Mouse (Mus musculus) midbrain, embryonic 10.5 days (tissue): ENCODE measurements around the gene Lmtk3. TPM values are rescaled to one million over a fixed set of nuclear protein-coding genes. Genes with fewer than 3 reads are reported as not detected.

Source experiments
- DNase-seq: peaks from one replicate; pipeline ENCODE4 v3.0.0-alpha.2; 2017; ENCODE audit warnings: low spot score
- H3K27ac ChIP-seq: fragments of 300-500 bp; sonication (generic); replicated peaks from 2 replicates; pipeline ENCODE4 v1.5.1; 2016; ENCODE audit warnings: mild to moderate bottlenecking
- H3K27me3 ChIP-seq: fragments of 300-500 bp; sonication (generic); 2 replicates; pipeline ENCODE4 v1.6.1; 2016; ENCODE audit warnings: low read depth, mild to moderate bottlenecking; ENCODE audit not compliant: poor library complexity, severe bottlenecking
- H3K36me3 ChIP-seq: fragments of 300-500 bp; sonication (generic); 2 replicates; pipeline ENCODE4 v1.6.1; 2016; ENCODE audit warnings: mild to moderate bottlenecking, moderate library complexity
- H3K4me1 ChIP-seq: fragments of 300-500 bp; sonication (generic); 2 replicates; pipeline ENCODE4 v1.6.1; 2016
- H3K4me3 ChIP-seq: fragments of 300-500 bp; sonication (generic); 2 replicates; pipeline ENCODE4 v1.5.1; 2016; ENCODE audit warnings: mild to moderate bottlenecking, moderate library complexity
- H3K9me3 ChIP-seq: fragments of 300-500 bp; sonication (generic); replicated peaks from 2 replicates; pipeline ENCODE4 v1.6.1; 2016; ENCODE audit warnings: mild to moderate bottlenecking
- WGBS: fragments of 180-500 bp; shearing (Covaris S2); methylation state at CpG from one replicate; pipeline ENCODE4 v1.1.7; 2016; 5-methylcytosine and 5-hydroxymethylcytosine counted together
- polyA plus RNA-seq: library from polyadenylated mRNA; unstranded; fragments of >200 nt; fragmentation: Nextera tagmentation; extraction: Ambion mirVana; gene quantifications from 2 replicates; pipeline ENCODE4 v1.2.1, GENCODE M21; 2016

Gene Lmtk3
- polyA plus RNA-seq, 1 experiment from 2014 or later: 2.3 TPM

- Histone ChIP-seq H3K9me3 (no peaks in the 10 kb centered on the region), H3K27me3 (peaks cover 62% of the 10 kb centered on the region), H3K4me3 (peak overlapping the region; percentile 32), H3K27ac (no peak overlapping the region), H3K36me3 (peaks cover 43% of the 10 kb centered on the region), H3K4me1 (peaks cover 37% of the 10 kb centered on the region)
- DNase-seq: no peak
- WGBS: 44% methylated on average over 7 of the region's 7 CpGs
Measured at GRCm38 (mm10) chr7:45800001-45800400, 16.5 kb downstream of the Lmtk3 start.

- Histone ChIP-seq H3K27me3 (peaks cover 55% of the 10 kb centered on the region), H3K9me3 (no peaks in the 10 kb centered on the region), H3K36me3 (peaks cover 36% of the 10 kb centered on the region), H3K27ac (no peak overlapping the region), H3K4me3 (peak overlapping the region; percentile 32), H3K4me1 (peaks cover 37% of the 10 kb centered on the region)
- peak; percentile 56 for DNase-seq
- WGBS: 13% methylated on average over 25 of the region's 25 CpGs
Measured at GRCm38 (mm10) chr7:45800546-45801204, 17.1 kb downstream of the Lmtk3 start.

GRCm38 (mm10) chr7:45801348-45801747 is 17.8 kb downstream of the Lmtk3 start:
- Histone ChIP-seq H3K4me3 (peak overlapping the region; percentile 20; the same call in 1 of the 2 replicates), H3K9me3 (no peaks in the 10 kb centered on the region), H3K27ac (no peak overlapping the region), H3K27me3 (peaks cover 48% of the 10 kb centered on the region), H3K36me3 (peaks cover 32% of the 10 kb centered on the region), H3K4me1 (peaks cover 40% of the 10 kb centered on the region)
- DNase-seq: peak; percentile 91
- WGBS: 6% methylated on average over 12 of the region's 12 CpGs

- Histone ChIP-seq H3K4me1 (peaks cover 39% of the 10 kb centered on the region), H3K36me3 (peaks cover 40% of the 10 kb centered on the region), H3K9me3 (no peaks in the 10 kb centered on the region), H3K27ac (no peak overlapping the region), H3K27me3 (peaks cover 36% of the 10 kb centered on the region), H3K4me3 (no peak overlapping the region)
- 89% methylated on average over 6 of the region's 6 CpGs for WGBS
- DNase-seq: no peak
Measured at GRCm38 (mm10) chr7:45802551-45802950, 19.0 kb downstream of the Lmtk3 start.

GRCm38 (mm10) chr7:45805941-45806340 is 22.4 kb downstream of the Lmtk3 start:
- no peak overlapping the region for H3K27ac ChIP-seq
- no peaks in the 10 kb centered on the region for H3K9me3 ChIP-seq
- H3K4me1 ChIP-seq: peaks cover 22% of the 10 kb centered on the region
- WGBS: 60% methylated on average over 5 of the region's 5 CpGs
- H3K27me3 ChIP-seq: peaks cover 2% of the 10 kb centered on the region
- peaks cover 74% of the 10 kb centered on the region for H3K36me3 ChIP-seq
- DNase-seq: no peak
- H3K4me3 ChIP-seq: no peak overlapping the region

- 0 out of 2 replicates have a peak overlapping the region, but pooled peaks have one; percentile 0 for H3K4me3 ChIP-seq
- H3K36me3 ChIP-seq: peaks cover 77% of the 10 kb centered on the region
- WGBS: 43% methylated on average over 11 of the region's 11 CpGs
- H3K27me3 ChIP-seq: no peaks in the 10 kb centered on the region
- H3K9me3 ChIP-seq: no peaks in the 10 kb centered on the region
- H3K4me1 ChIP-seq: peaks cover 33% of the 10 kb centered on the region
- DNase-seq: no peak
- H3K27ac ChIP-seq: no peak overlapping the region
Measured at GRCm38 (mm10) chr7:45808471-45808870, 24.9 kb downstream of the Lmtk3 start.

- no peaks in the 10 kb centered on the region for H3K27me3 ChIP-seq
Measured at GRCm38 (mm10) chr7:45809276-45810075, 25.9 kb downstream of the Lmtk3 start.

GRCm38 (mm10) chr7:45812921-45813320 is 29.4 kb downstream of the Lmtk3 start:
- peak overlapping the region; percentile 85 for H3K4me3 ChIP-seq
- 92% methylated on average over 8 of the region's 8 CpGs for WGBS
- H3K9me3 ChIP-seq: no peaks in the 10 kb centered on the region
- DNase-seq: no peak
- peaks cover 40% of the 10 kb centered on the region for H3K4me1 ChIP-seq
- peak overlapping the region; percentile 100 for H3K27ac ChIP-seq
- no peaks in the 10 kb centered on the region for H3K27me3 ChIP-seq
- peaks cover 51% of the 10 kb centered on the region for H3K36me3 ChIP-seq

More at GRCm38 (mm10) chr7:45809276-45810075, 25.9 kb downstream of the Lmtk3 start:
- Histone ChIP-seq H3K36me3 (peaks cover 70% of the 10 kb centered on the region), H3K4me3 (no peak overlapping the region), H3K4me1 (peaks cover 33% of the 10 kb centered on the region), H3K27ac (no peak overlapping the region), H3K9me3 (no peaks in the 10 kb centered on the region)
- no peak for DNase-seq
- WGBS: 90% methylated on average over 14 of the region's 14 CpGs

GRCm38 (mm10) chr7:45813787-45814779 is 30.5 kb downstream of the Lmtk3 start, which contains the start of gene Cyth2:
Gene Cyth2, minus strand, starts transcription at chr7:45814581.
- Histone ChIP-seq H3K9me3 (no peaks in the 10 kb centered on the region), H3K36me3 (peaks cover 39% of the 10 kb centered on the region), H3K4me3 (peak within 1 kb of the TSS; percentile 85), H3K27ac (peak within 1 kb of the TSS; percentile 100), H3K27me3 (peaks cover 11% of the 10 kb centered on the region), H3K4me1 (peaks cover 34% of the 10 kb centered on the region)
- DNase-seq: peak; percentile 100
- WGBS: under 1% methylated on average over 83 of the region's 92 CpGs

- H3K9me3 ChIP-seq: no peaks in the 10 kb centered on the region
- peak overlapping the region; percentile 82 for H3K27ac ChIP-seq
- peaks cover 18% of the 10 kb centered on the region for H3K27me3 ChIP-seq
- H3K36me3 ChIP-seq: peaks cover 32% of the 10 kb centered on the region
- peak overlapping the region; percentile 85 for H3K4me3 ChIP-seq
- H3K4me1 ChIP-seq: peaks cover 38% of the 10 kb centered on the region
- DNase-seq: no peak
- WGBS: 3% methylated on average over 5 of the region's 5 CpGs
Measured at GRCm38 (mm10) chr7:45814841-45815240, 31.3 kb downstream of the Lmtk3 start.

GRCm38 (mm10) chr7:45815323-45815983 is 31.9 kb downstream of the Lmtk3 start:
- peak; percentile 77 for DNase-seq
- H3K36me3 ChIP-seq: peaks cover 26% of the 10 kb centered on the region
- 25% methylated on average over 10 of the region's 10 CpGs for WGBS
- peaks cover 24% of the 10 kb centered on the region for H3K27me3 ChIP-seq
- peak overlapping the region; percentile 85 for H3K4me3 ChIP-seq
- no peaks in the 10 kb centered on the region for H3K9me3 ChIP-seq
- peak overlapping the region; percentile 82 for H3K27ac ChIP-seq
- peaks cover 40% of the 10 kb centered on the region for H3K4me1 ChIP-seq

- peaks cover 21% of the 10 kb centered on the region for H3K36me3 ChIP-seq
- 37% methylated on average over 2 of the region's 2 CpGs for WGBS
- peaks cover 29% of the 10 kb centered on the region for H3K27me3 ChIP-seq
- H3K4me3 ChIP-seq: peak overlapping the region; percentile 85
- no peaks in the 10 kb centered on the region for H3K9me3 ChIP-seq
- H3K4me1 ChIP-seq: peaks cover 40% of the 10 kb centered on the region
- peak overlapping the region; percentile 82 for H3K27ac ChIP-seq
- DNase-seq: no peak
Measured at GRCm38 (mm10) chr7:45815984-45816351, 32.4 kb downstream of the Lmtk3 start.
